Mouse (Mus musculus): ENCODE measurements at regions not wholly inside any gene's neighbourhood (a gene's known extent, or its start where the extent isn't known, plus 50 kb on each side); places are given as distances from the start of the nearest gene placed in this dataset.
"Not testable (repeated sequence)": the region's sequence is repeated elsewhere in the genome, so short reads cannot be mapped to it uniquely, and the experiment has no call there.

DNA sequence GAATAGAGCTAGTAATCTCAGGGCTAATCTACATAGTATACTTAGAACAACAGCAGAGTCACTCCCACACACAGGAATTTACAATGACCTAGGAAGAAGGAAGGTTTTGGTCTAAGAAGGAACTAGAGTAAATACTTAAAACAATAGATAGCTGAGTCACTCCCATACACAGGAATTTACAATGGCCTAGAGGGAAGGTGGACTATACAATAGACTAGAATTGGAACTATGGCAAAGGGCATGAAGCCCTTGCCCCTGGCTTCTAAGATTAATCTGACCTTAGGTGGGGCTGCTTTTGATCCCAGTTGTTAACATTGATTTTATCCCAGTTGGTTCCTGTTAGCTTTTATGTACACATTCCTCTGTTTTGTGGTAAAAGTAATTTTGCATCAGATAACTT is 427.8 kb upstream of the Clint1 start:
- not testable (repeated sequence) for DNase-seq (ENCODE audit: low spot score in 2 of 2)

DNA sequence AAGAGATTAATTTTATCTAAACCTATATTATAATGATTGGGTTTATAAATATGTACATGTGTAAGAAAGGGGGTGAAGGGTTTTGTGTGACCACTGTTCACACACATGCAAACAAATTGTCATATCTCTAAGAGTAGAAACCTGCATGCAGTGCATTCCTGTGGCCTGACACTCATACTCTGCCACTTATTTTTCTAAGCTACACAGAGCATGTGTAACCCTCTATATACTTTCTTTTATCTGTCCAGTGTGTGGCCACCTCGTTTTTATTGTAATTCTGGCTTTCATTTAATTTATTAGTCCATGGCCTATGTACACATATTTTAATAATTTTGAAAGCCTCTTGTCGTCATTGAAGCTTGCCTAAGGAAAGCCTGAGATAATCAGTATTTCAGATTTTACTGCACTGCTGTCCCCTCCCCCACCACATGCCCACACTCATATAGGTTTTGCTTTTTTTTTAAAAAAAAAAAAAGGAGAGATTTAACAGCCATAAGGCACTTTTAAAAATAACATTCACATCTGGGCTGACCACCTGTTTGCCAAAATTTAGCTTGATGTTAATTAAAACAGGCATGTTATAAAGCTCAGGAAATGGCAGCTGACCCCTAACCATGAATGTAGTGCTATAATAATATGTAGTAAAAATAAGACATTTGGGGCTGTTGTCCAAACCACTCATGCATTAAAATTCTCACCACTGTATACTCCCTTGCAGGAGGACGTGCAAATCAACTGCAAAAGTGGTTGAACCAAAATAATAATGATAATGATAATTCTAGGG is 410.7 kb upstream of the Clint1 start:
- no peak for DNase-seq (ENCODE audit: low spot score in 2 of 2)

DNA sequence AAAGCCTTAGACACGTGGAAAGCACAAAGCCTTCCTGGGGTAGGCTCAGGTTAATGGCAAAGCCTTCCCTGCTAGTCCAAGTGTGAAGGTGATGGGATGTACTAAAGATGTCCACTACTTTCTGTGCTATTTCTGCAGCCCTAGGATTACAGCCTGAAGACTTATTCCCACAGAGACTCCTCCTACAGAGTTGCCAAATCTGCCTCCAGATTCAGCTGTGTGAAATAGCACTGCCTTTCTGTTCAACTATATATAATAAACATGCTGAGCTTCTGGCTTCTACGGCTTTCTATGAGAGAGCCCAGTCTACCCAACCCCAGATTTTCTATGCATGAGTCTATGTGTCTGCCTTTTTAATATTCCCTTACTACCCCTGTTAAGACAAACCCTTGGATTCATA is 405.3 kb upstream of the Clint1 start:
- peak in 1 of 2 experiments; percentile 49 for DNase-seq (ENCODE audit: low spot score in 2 of 2)

DNA sequence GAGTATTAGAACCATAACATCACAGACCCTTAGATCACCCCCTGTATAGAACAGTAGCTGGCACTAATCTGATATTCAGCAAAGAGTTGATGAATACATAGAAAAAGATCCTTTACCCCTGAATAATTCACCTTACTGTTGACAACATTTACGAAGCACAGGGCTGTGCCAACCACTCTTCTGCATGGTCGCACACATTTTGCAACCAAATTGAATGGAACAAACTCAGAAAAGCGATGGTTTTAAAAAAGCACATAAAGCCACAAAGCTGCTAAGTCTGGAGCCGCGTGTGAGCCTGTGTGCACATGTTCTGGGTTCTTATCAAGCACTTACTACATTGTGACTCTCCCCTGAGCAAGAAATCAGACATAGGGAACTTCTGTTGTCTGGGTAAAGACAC is 397.6 kb upstream of the Clint1 start:
- no peak for DNase-seq (ENCODE audit: low spot score in 2 of 2)

DNA sequence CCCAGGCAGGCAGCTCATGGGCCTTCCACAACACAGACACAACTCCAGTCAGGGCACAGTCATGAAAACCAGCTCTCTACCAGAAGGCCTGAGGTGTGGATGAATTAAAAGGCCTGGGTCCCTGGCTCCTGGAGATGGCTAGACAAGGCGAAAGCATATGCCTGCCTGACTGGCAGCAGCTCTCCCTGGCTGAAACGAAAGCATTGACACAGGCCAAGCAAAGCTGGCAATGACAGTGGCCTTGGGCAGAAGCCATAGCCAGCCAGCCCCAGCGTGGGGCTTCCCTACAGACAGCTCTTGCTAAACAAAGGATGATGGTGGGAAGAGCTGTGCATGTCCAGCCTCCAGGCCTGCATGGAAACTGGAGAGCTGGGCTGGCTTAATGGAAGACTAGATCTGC is 396.9 kb upstream of the Clint1 start:
- no peak for DNase-seq (ENCODE audit: low spot score in 2 of 2)

DNA sequence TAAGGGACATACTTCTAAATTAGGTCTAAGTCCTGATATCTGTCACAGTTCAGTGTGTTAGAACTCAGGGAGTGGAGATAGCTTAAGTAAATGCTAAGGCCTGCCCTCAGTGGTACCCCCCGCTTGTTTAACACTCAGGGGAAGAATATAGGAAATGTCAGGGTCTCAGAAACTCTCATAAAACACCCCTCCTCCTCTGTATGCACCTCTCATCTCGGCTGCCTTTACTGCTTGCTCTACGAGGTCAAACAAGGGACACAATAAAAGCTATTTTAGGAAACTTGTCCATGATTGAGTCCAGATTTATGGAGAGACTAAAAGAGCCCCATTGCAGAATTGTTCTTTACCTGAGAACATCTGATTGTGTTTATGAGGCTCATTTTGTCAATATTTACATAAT is 395.1 kb upstream of the Clint1 start:
- no peak for DNase-seq (ENCODE audit: low spot score in 2 of 2)

DNA sequence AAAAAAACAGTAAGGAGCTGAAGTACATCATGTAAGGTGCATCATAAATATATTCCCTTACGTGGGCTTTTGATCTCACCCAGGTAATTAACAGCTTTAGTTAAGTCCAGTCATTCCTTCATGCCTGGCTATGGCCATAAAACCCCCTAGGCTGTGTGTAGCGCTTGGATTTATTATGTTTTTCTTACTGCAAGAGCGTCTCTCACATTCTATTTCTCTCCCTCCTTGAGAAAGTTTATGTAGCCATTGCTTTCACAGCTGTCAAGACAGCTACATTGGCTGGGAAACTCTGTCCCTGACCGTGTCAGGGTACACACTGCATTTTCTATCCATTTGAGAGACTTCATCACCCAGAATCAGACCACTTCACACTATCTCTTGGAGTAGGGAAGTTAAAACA is 394.3 kb upstream of the Clint1 start:
- no peak for DNase-seq (ENCODE audit: low spot score in 2 of 2)

DNA sequence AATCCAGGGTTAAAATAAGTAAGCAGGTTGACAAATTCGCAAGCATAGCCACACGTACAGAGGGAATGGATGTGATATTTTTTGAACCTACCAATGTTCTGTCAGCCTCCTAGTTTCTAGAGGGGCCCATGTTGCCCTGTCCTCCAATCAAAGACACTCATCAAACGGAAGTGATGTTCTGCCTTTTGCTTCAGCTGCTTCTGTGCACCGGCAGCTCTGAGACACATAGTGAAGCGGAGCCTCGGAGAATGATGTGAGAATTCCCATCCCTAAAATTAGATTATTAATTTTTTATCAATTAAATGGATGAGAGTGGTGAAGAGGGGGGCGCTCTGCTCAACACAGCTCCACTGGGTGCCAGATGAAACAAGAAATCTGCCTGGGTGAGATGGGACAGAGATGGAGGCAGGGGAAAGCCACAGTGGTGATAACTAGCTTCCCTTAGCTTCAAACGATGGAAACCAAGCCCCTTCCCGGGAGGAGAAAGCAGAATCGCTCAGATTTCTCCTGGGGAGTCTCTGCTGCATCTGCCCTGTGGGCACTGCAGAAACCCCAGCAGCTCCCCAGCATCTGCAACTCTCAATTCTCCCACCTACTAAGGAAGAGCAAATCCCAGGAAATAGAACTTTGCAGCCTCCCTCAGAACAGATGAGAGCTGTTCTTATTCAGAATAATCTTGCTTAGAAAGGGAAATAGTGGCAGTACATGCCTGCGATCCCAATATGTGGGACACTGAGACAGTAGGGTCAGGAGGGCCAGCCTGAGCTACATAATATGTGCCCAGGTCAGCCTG is 391.7 kb upstream of the Clint1 start:
- peak in 1 of 2 experiments; percentile 9 for DNase-seq (ENCODE audit: low spot score in 2 of 2)

DNA sequence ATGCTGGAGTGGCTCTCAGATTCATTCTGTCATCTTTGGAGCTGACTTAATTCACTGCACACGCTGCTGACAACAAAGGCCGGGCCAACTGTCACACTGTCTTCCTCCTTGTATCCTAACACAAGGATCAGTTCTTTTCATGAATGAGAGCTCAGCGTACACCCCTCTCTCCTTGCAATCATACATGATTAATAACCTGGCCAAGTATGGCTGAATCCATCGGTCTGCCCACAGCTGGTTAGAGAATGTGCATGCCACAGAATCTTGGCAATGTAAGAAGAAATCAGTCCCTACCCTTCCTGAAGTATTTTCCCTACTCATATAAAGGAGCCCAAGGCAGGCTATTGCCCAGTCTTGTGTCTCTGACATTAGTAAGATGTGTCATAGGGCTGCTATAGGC is 387.4 kb upstream of the Clint1 start:
- DNase-seq (ENCODE audit: low spot score in 2 of 2): no peak

DNA sequence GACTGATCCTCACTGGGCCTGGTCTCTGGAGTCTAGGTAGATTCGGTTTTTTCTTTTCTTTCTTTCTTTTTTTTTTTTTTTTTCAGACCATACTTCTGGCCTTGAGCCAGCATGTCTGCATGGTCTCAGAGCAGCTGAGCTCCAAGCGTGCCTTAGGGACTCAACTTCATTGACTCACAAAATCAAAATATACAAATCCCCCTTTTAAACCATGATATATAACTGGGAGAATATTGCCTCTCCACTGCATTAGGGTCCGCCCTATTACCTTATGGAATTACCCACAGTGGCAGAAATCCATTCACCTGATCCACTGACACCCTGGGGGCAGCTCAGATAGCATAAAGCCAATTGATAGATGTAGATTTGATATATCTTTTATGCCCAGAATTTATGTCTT is 385.5 kb upstream of the Clint1 start:
- DNase-seq (ENCODE audit: low spot score in 2 of 2): no peak

DNA sequence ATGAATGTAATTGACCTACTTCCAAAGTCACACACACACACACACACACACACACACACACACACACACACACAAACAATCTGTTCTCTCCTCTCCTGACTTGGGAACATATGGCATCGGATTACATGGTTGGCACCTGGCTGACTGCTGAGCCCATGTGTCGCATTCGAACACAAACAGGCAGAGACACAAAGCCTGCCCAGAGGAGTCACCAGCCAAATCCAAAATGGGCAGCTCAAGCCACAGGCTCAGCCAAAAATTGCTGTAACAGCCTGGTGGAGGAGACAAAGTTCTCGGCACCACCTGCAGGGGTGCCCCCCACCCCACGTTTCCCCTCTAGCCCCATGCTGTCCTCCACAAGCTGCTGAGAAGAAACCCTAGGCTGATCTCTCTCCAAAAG is 379.7 kb upstream of the Clint1 start:
- DNase-seq (ENCODE audit: low spot score in 2 of 2): no peak

DNA sequence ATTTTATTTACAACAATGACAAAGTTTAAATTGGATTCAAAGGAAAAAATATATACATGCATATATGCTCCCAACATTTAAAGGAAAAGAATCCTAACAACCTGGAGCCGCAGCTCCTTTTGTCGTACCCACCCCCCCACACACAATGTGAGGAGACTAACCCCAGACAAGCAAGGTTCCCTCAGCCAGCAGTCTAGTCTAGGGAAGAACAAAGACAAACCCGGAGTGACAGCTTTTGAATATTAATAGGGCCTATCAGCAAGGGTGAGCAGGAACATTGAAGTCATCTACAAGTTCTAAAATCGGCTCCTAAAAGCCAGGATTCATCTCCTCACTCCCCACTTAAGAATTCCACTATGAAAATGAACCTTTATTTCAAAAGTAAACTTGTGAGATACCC is 374.9 kb upstream of the Clint1 start:
- no peak for DNase-seq (ENCODE audit: low spot score in 2 of 2)

DNA sequence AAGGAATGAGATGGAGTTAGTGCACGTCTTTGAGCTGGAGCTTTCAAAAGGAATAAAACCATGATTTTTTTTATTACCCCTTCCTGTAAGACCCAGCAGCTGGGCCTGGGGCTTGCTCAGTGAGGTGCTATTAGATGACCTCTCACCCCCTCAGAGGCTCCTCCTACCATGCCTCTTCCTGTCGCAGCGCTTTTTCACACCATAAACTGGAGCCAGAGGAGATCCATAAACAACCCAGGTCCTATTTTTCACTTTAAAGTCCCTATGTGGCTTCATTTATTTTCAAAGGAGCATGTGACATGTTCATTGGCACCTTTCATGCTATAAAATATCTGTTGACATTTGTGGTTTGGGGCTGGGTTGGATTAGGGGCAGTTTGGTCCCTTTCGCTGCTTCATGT is 365.9 kb upstream of the Clint1 start:
- no peak for DNase-seq (ENCODE audit: low spot score in 2 of 2)

DNA sequence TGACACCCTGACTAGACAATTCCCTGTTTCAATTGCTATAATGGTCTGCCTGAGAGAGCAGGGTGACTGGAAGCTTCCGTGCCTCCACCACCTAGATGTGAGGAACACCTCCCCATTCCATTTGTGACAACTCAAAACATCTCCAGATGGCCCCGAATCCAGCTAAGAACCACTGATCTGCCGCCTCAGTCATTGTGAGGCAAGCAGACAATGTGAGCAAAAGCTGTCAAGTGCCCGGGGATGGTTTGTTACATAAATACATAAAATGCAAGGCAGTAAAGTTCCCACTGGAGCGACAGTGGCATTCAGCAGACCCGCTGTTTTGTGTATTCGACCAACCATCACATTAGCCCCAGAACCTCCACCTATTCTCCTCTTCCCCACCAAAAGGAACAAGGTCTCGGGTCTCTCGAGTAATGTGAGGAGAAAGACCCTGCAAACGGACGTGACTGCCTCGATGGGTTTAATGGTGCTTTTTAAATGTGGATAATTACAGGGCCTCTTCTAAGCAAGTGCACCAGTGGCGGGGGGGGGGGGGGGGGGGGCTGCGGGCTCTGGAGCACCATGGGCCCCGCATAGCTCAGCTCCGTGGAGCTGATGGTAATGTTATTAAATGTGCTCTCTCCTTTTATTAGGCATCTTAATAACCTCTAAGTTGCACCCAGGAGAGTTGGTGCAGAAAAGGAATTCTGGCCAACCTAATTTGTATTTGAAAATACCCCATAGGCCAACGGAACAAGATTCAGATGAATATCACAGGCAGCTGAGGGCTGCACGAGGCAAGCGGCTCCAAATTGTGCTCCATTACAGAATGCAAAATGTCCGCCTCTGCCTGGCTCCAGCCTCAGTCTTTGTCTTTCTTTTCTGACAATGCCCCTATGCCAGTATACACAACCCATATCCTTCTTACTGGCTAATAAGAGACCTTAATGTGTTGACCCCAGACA is 360.6 kb upstream of the Clint1 start:
- DNase-seq (ENCODE audit: low spot score in 2 of 2): no peak

DNA sequence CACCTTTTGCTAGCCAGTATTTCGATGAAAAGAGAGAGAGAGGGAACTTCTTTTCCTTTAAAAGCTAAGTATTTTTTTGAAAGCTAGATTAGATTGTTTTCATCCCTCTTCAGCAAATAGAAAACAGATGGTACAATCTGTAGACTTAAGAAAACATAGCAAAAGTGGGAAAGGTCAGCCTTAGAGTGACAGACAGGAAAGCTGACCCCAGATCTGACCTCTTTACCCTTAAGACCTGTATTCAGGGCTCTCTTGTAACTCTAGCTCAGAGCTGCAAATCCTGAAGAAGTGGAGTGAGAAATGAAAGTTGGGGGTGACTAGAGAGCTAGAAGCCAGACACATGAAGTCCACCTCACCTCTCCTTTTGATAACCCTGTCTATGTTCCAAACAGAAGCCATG is 356.6 kb upstream of the Clint1 start:
- DNase-seq (ENCODE audit: low spot score in 2 of 2): no peak

DNA sequence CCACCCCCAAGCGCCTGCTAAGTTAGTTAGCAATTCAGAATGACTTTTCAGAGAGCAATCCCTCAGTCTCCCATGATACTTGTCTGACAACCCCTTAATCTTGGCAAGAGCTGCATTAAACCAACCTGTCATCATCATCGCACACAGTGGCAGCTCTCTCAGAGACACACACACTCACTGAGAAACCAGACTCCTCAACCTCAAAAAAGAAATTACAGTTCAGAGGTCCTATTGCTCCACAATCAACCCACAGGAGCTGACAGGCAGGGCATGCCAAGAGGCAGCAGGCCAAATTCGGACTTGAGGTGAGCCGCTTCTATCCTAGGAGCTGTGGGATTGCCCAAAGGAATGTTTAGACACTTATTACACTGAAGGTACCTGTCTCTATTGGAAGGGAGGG is 343.3 kb upstream of the Clint1 start:
- no peak for DNase-seq (ENCODE audit: low spot score in 2 of 2)

DNA sequence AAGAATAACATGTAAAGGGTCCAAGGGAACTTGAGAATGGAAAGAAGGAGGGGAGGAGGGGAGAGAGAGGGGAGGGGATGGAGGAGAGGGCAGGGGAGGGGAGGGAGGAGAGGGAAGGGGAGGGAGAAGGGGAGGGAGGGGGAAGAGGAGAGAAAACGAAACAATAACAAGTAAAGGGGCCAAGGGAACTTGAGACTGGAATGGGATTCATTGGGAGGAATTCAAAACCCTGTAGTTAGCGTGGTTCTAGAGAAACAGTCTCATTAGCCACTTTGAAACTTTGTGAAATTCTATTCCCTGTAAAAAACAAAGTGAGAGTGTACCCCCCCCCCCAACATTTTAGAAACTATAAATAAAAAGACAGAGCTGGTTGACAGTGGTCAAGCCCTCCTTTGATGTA is 342.6 kb upstream of the Clint1 start:
- no peak for DNase-seq (ENCODE audit: low spot score in 2 of 2)

DNA sequence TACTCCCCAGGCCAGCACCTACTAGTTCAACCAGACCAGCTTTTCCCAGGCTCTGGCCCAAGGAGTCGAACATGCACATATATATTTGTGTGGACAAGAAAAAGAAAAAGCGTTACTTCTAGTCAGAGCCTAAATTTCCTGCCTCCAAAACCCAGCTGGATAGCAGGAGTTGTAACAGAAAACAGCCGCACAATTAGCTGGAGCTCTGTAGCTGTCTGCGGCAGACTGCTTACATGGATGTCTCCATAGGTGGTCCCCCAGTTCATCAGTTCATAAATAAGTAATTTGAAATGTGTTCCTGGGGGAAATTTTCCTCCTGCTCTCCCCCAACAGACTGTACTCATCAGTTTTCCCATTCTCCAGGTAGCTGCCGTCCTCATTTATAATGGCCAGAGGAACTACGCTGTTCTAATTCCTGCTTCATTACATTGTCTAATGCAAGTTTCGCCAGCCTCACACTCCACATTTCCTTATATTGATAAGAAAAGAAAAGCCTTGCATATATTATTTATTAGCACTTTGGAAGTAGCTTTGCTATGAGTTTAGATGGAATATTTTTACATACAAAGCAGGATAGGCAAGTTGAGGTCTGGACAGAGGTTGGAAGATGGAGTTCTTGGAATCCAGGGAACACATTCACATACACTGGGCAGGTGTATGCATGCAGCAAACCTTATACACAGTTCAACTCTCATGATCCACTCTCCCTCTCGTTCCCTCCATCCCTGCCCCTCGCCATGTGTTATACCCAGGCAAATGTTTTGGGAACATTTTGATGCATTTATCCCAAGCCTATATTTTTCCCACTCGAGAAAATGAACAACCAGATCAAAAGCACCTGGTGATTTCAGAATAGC is 337.2 kb upstream of the Clint1 start:
- DNase-seq (ENCODE audit: low spot score in 2 of 2): no peak

DNA sequence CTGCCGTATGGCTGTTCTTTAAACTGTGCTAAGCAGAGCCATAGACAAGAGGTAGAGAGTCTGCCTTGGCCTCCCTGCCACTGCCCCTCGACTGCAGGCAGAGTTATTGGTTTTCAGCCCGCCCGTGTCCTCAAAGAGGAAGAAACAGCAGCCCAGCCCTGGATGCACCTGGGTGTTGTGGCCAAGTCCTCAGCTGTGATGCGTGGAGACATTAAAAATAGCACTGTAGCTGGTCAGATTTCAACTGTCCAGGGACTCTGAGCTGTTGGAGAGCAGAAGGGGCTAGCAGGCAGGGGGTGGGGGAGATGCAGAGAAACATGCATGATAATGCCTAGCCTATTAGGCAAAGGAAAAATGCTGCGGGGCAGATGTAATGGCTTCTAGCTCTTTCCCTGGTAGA is 327.1 kb upstream of the Clint1 start:
- DNase-seq (ENCODE audit: low spot score in 2 of 2): no peak

DNA sequence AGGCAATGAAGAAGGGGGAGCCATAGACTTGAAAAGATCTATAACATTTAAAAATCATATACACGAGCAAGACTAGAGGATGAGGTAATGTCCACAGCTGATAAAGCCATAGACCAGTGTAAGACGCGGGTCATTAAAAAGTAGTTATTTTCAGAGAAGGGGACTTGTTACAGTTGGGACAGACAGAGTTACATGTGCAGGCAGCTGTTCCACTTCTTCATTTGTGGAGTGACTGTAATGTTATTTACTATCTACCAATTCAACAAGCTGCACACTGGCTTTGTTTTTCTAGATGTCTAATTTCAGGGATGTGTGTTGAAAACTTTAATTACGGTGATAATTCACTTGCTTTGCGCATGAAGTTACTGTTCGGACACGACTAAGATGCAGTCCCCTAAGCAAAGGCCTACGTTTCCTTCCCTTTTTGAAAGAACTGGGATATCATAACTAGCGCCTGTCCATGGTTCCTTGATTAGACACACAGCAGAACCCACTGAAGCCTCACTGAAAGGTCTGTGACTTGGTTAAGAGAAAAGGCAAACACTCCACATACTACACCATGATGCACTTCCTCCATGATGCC is 320.7 kb upstream of the Clint1 start:
- DNase-seq (ENCODE audit: low spot score in 2 of 2): no peak
